Mouse (Mus musculus) liver, embryonic 14.5 days (tissue): Measurements from ENCODE around the gene Itga7.

Experiments
- CTCF ChIP-seq: IDR thresholded peaks from 2 replicates; pipeline ENCODE4 v1.5.1; 2016; ENCODE audit warnings: antibody characterized with exemption, low read depth, control low read depth
- EP300 ChIP-seq: IDR thresholded peaks from 2 replicates; pipeline ENCODE4 v1.6.1; 2016; ENCODE audit warnings: antibody characterized with exemption, low read depth

GRCm38 (mm10) chr10:128972841-128973240, 39.2 kb downstream of the Itga7 start:
- TF ChIP-seq EP300 (no peak), CTCF (no peak)
